Mouse (Mus musculus) left cerebral cortex, adult 2 months (tissue): Measurements from ENCODE around the gene Dll3. TPM values are rescaled to one million over a fixed set of nuclear protein-coding genes. Genes with fewer than 3 reads are reported as not detected.

Experiments
- DNase-seq, 2 experiments: peaks; one replicate each; pipeline ENCODE4 v3.0.0; 2021 to 2022; ENCODE audit warnings: low spot score in 2 of 2, mixed read lengths in 1 of 2; ENCODE audit errors: extremely low spot score in 1 of 2
- H3K27ac ChIP-seq: fragments of 200-600 bp; 2 replicates; pipeline ENCODE4 v1.8.1; 2022
- H3K4me3 ChIP-seq: fragments of 200-600 bp; 2 replicates; pipeline ENCODE4 v1.8.1; 2022
- CTCF ChIP-seq: fragments of 200-600 bp; IDR thresholded peaks from 2 replicates; pipeline ENCODE4 v1.8.1; 2022; ENCODE audit warnings: antibody characterized with exemption, mild to moderate bottlenecking, moderate library complexity
- intact Hi-C: fragments of 180-260 bp; cut with DNase I; formaldehyde crosslinking; loops from one replicate; pipeline ENCODE4 v1.15.1; 2025
- long read RNA-seq, 2 experiments: library from polyadenylated mRNA; stranded (forward); transcript quantifications; one replicate each; pipeline ENCODE4 v2.0.0; 2021; ENCODE audit warnings: borderline mapping rate in 2 of 2
- total RNA-seq, 2 experiments: library from RNA; stranded (reverse); gene quantifications; 2 replicates each; pipeline ENCODE4 v1.2.3; 2021

The Dll3 gene
- total RNA-seq = 1 to 10 TPM; 1.1 to 1.9 TPM
- long read RNA-seq, experiment 1, partial matches to known transcripts = 2 of 6 reads
- long read RNA-seq, experiment 1, other reads (novel, unspliced or antisense) = 1 of 6 reads
- long read RNA-seq, experiment 2, partial matches to known transcripts = 3 of 3 reads
- long read RNA-seq, experiment 2, other reads (novel, unspliced or antisense) = 0 of 3 reads

DNA sequence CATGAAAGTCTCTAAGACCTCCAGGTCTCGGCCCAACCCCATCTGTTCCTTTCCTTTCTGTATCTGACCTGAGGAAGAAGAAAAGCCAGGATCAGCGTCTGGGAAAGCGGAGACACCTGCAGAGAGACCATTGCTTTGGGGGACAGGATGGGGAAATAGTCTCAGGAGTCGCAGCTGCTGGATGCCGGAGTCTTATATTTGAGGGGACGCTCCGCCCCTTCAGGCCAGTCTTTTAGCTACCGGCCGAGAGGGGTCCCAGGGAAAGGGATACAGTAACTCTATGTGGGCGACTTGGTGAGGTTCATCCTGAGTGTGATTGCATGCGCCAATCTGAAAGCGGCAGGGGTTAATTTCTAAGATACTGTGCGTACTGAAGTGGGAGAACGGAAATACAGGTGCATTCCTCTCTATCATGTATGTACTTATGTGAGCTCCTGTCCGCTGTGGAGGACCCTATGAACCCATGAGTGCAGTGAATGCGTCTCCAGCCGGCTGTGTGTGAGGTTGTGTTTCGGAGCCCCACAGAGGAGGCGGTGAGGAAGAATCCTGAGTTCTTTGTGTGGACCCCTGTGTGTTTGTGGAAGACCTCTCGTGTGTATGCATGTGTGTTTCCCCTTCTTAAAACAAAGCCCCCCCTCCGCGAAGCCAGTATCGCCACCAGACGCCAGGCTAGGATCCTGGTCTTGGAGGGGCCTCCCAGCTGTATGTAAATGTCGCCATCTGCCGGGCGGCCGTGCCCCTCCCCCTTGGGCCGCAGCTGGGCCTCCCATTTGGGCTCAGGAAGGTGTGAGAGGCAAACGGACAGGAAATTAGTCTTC lies at the start of gene Dll3:
Gene Dll3, minus strand, starts transcription at position 623 of the 818 bp plus-strand sequence.
- H3K4me3 ChIP-seq = no peak within 1 kb of the TSS
- no peak within 1 kb of the TSS for H3K27ac ChIP-seq
- intact Hi-C loops = no loop called here
- peak in 1 of 2 experiments; percentile 48 for DNase-seq
- peak; percentile 44 for TF ChIP-seq CTCF

DNA sequence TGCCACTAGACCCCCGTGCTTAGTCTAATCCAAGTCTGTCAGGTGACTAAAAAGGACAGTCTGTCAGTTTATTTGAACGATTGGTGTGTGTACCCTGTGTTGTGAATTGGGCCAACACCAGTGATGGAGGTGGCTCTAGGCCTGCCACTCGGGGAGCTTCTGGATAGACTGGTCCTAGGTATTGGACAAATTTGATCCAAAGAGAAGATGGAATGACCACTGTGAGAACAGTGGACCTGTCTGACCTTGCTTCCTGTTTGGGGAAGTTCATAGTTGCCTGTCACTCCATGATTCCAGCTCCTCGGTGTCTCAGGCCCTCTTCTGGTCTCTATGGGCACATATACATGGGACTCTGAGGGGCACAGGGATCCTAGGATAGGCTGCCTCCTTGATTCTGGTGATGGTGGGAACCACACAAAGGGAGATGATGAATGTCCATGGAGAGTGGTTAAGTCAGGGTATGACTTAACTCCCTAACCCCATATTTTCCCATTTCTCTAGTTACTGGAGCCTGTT lies 49.7 kb upstream of the Dll3 start:
- intact Hi-C loops = loop anchor here (2.0 kb wide), 2 partner anchors 21 to 41 kb away; partner anchors contain the start of genes Med29, Paf1 and Plekhg2
- peak overlapping the region; percentile 87 for H3K4me3 ChIP-seq
- no peak overlapping the region for H3K27ac ChIP-seq
- no peak for TF ChIP-seq CTCF
- no peak for DNase-seq

GRCm38 (mm10) chr7:28350155-28350883 lies 48.3 kb upstream of the Dll3 start, which contains the start of gene Rps16:
TSS of gene Rps16 (plus strand) at chr7:28350652.
- H3K4me3 ChIP-seq = peak within 1 kb of the TSS; percentile 87
- intact Hi-C loops = loop anchor here (1.0 to 2.0 kb wide), 3 partner anchors 12 to 42 kb away; partner anchors contain the start of genes Med29, Paf1, Plekhg2 and Supt5
- DNase-seq = peak; percentile 97 to 99
- no peak for TF ChIP-seq CTCF
- H3K27ac ChIP-seq = peak within 1 kb of the TSS; percentile 91

DNA sequence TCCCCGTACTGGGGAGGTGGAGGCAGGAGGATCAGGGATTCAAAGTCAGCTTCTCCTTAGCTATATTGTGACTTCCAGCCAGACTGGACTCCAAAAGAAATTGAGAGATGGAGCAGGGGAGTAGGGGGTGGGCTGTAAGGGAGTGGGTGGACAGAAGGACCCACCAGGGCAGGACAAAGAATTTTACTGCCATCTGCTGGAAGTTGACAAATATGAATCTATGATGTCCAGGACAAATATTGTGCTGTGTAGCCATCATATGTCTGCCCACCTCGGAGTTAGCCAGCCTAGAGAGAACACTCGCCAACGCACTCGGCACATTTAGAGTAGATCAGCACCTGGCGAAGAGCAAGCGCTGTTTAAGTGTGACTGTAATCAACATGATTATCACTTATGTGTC lies 46.6 kb upstream of the Dll3 start:
- no peak overlapping the region for H3K27ac ChIP-seq
- no peak; the same call in none of the 2 replicates for TF ChIP-seq CTCF
- intact Hi-C loops = no loop called here
- H3K4me3 ChIP-seq = no peak overlapping the region
- no peak for DNase-seq

GRCm38 (mm10) chr7:28347746-28348145 lies 45.7 kb upstream of the Dll3 start:
- intact Hi-C loops = no loop called here
- TF ChIP-seq CTCF = no peak
- no peak for DNase-seq
- no peak overlapping the region for H3K4me3 ChIP-seq
- H3K27ac ChIP-seq = no peak overlapping the region

GRCm38 (mm10) chr7:28344637-28345036 lies 42.6 kb upstream of the Dll3 start:
- peak; percentile 77 for TF ChIP-seq CTCF
- Histone ChIP-seq H3K4me3 (no peak overlapping the region), H3K27ac (no peak overlapping the region)
- intact Hi-C loops = no loop called here
- peak in 1 of 2 experiments; percentile 60 for DNase-seq

DNA sequence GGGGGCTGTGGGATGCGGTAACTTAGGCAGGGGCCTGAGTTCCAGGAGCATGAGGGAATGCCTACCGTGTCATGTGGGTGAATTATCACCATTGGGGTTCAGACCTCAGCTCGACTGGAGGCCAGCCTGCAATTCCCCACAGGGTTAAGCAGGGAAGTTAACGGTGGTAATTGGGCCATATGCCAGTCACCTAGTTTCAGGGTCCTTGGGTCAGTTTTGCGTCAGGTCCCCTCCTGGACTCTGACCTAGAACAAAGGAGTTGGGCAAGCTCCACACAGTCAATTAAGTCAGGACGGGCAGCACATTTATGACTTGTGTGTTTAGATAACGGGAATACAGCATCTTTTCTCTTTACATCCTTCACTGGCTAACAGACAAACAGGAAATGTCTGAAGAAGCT lies 39.3 kb upstream of the Dll3 start:
- intact Hi-C loops = no loop called here
- TF ChIP-seq CTCF = no peak
- Histone ChIP-seq H3K4me3 (no peak overlapping the region), H3K27ac (no peak overlapping the region)
- no peak for DNase-seq

- Histone ChIP-seq H3K27ac (peak overlapping the region; percentile 91), H3K4me3 (peak overlapping the region; percentile 84)
- intact Hi-C loops = loop anchor here (2.0 to 5.0 kb wide), 2 partner anchors 27 to 62 kb away; partner anchors contain the start of genes Eid2b and Timm50
- peak; percentile 42 for TF ChIP-seq CTCF
- DNase-seq = peak in 1 of 2 experiments; percentile 29
These were observed 37.3 kb upstream of the Dll3 start for GRCm38 (mm10) chr7:28339213-28339917.

DNA sequence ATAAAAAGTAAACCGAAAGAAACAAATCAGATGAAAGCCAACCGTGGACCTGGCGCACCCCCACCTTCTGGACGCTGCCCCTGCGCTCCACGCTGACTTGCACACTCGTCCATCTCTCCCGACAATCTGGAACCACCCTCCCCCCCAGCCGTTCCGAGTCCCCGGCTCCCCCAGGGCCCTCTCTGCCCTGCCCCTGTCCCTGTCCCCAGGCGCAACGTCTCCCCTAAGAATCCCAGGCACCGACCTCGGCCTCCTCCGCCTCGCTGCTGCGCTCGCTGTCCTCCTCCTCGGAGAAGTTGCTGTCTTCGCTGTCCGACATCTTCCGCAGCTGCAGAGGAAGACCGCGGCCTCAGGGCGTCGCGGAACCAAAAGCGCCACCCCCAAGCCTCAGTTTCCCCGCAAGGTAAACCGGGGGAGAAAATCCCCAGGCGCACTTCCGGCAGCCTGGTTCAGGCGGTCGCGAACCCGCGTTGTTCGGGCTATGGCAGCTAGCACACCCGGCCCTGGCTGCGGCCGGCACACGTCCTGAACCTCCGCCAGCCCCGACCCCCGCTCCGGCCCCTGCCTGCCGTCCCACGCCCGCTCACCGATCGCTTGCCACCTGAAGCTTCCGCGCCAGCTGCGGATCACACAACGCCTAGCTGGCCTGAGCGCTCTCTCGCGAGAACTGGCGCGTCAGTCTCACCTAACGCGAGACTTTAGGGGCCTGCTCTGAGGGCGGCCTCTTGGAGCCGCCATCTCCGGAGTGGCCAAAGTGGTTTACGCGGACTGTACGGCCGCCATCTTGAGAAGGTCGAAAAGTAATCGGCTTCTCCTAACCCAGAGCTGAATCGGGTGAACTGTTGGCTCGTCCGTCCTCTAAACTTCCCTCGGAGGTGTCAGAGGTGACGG lies 36.3 kb upstream of the Dll3 start, which contains the start of gene Supt5:
Gene Supt5, minus strand, starts transcription at position 639 of the 891 bp plus-strand sequence.
- peak; percentile 95 to 97 for DNase-seq
- intact Hi-C loops = loop anchor here (1.0 to 5.0 kb wide), 3 partner anchors 12 to 61 kb away; partner anchors contain the start of genes Eid2b, Rps16 and Timm50
- Histone ChIP-seq H3K27ac (peak within 1 kb of the TSS; percentile 91), H3K4me3 (peak within 1 kb of the TSS; percentile 84)
- TF ChIP-seq CTCF = no peak

DNA sequence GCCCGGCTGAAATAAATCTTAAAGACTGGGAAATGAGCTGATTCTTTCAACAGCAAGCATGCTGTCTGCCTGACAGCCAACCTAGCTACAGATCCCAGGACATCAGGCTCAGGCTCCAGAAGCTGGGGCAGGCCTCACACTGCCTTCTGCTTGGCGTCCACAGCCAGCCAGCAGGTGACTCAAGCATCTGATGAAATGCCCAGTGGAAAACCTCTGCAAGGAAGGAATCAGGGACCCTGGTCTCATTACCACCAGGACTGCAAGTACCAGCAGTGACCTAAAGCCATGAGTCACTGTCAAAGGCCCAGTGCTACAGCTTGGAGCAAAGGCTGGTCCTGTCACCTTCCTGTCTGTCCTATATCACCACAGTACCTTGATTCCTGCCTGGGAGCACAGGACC lies 33.4 kb upstream of the Dll3 start:
- H3K4me3 ChIP-seq = no peak overlapping the region
- DNase-seq = no peak
- TF ChIP-seq CTCF = no peak
- intact Hi-C loops = loop anchor here (5.0 kb wide), 1 partner anchor 58 kb away; the partner anchor contains the start of gene Eid2b
- H3K27ac ChIP-seq = no peak overlapping the region
